Mouse (Mus musculus) lung, postnatal 0 days (tissue): ENCODE measurements around the gene Zfp750. TPM values are rescaled to one million over a fixed set of nuclear protein-coding genes. Genes with fewer than 3 reads are reported as not detected.

Source experiments
- ATAC-seq: fragments of 200-750 bp; cut with Nextera tagmentation; 2 replicates; pipeline ENCODE4 v1.8.0; 2017; ENCODE audit warnings: moderate library complexity
- DNase-seq: peaks from one replicate; pipeline ENCODE4 v3.0.0-alpha.2; 2016; ENCODE audit warnings: low spot score
- H3K27ac ChIP-seq: fragments of 300-500 bp; sonication (generic); 2 replicates; pipeline ENCODE4 v1.5.1; 2014; ENCODE audit warnings: antibody characterized with exemption, mild to moderate bottlenecking, low read length, mixed read lengths
- H3K27me3 ChIP-seq: fragments of 300-500 bp; sonication (generic); replicated peaks from 2 replicates; pipeline ENCODE4 v1.6.1; 2014; ENCODE audit warnings: low read length, mixed read lengths; ENCODE audit not compliant: insufficient read depth
- H3K36me3 ChIP-seq: fragments of 300-500 bp; sonication (generic); 2 replicates; pipeline ENCODE4 v1.6.1; 2014; ENCODE audit warnings: low read length, mixed read lengths; ENCODE audit not compliant: insufficient read depth
- H3K4me1 ChIP-seq: fragments of 300-500 bp; sonication (generic); 2 replicates; pipeline ENCODE4 v1.6.1; 2014; ENCODE audit warnings: antibody characterized with exemption, low read depth, low read length, mixed read lengths; ENCODE audit not compliant: insufficient read depth
- H3K4me2 ChIP-seq: fragments of 300-500 bp; sonication (generic); replicated peaks from 2 replicates; pipeline ENCODE4 v1.6.1; 2014; ENCODE audit warnings: low read depth, mild to moderate bottlenecking, low read length, moderate library complexity, mixed read lengths
- H3K4me3 ChIP-seq: fragments of 300-500 bp; sonication (generic); 2 replicates; pipeline ENCODE4 v1.5.1; 2014; ENCODE audit warnings: low read depth, low read length
- H3K9ac ChIP-seq: fragments of 300-500 bp; sonication (generic); replicated peaks from 2 replicates; pipeline ENCODE4 v1.6.1; 2014; ENCODE audit warnings: low read depth, mild to moderate bottlenecking
- H3K9me3 ChIP-seq: fragments of 300-500 bp; sonication (generic); 2 replicates; pipeline ENCODE4 v1.6.1; 2016; ENCODE audit warnings: low read length, mixed read lengths
- CTCF ChIP-seq: IDR thresholded peaks from 2 replicates; pipeline ENCODE4 v1.5.1; 2016; ENCODE audit warnings: antibody characterized with exemption, mild to moderate bottlenecking
- EP300 ChIP-seq: IDR thresholded peaks from 2 replicates; pipeline ENCODE4 v1.6.1; 2016; ENCODE audit warnings: antibody characterized with exemption, mild to moderate bottlenecking, control low read depth
- WGBS: fragments of 180-500 bp; shearing (Covaris S2); extraction: QIAGEN DNeasy Blood & Tissue Kit; methylation state at CpG from one replicate; pipeline ENCODE4 v1.1.7; 2014; 5-methylcytosine and 5-hydroxymethylcytosine counted together
- polyA plus RNA-seq: library from polyadenylated mRNA; unstranded; fragments of >200 nt; fragmentation: Nextera tagmentation; extraction: Ambion mirVana; gene quantifications from 2 replicates; pipeline ENCODE4 v1.2.1, GENCODE M21; 2015

The Zfp750 gene
- polyA plus RNA-seq, 1 experiment from 2014 or later = 0.63 TPM

DNA sequence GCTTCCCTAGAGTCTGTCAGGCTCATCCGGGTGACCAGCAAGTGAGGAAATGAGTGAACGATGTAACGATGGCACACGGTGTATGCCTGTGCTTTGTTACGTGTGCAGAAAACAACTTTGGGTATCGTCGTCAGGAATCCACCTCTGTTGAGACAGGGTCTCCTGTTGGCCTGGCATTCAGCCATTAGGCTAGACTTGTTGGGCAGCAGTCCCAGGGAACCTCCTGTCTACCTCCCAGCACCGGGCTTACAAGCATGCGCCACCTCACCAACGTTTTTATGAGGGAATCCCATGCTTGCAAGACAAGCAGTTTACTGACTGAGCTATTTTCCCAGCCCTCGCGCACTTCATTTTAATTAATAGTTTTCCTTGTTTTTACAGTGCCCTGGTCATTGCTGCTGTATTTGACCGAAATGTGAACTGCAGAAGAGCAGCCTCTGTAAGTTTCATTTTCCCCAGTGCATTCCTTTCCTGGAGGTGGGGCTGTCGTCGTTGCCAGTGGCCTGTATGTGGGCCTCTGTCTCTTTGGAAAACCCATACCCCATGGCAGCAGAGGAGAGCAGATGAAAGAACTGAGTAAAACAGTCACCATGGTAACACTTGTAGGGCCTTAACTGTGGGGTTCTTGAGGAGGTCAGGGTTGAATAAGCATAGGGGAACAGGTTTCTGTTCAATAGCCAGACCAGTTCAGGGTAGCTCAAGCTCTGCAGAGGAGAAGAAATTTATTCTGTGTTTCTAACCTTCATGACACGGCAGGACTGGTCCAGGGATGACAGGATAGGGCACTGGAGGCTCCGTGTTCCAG lies 30.9 kb upstream of the Zfp750 start:
- no peak overlapping the region for H3K9ac ChIP-seq
- H3K27ac ChIP-seq = peak overlapping the region; percentile 33
- 0 out of 2 replicates have a peak overlapping the region, but pooled peaks have one; percentile 0 for H3K4me2 ChIP-seq
- ATAC-seq (peak; percentile 60), DNase-seq (peak; percentile 53)
- WGBS = 47% methylated on average over 17 of the region's 17 CpGs
- H3K9me3 ChIP-seq = no peaks in the 10 kb centered on the region
- H3K36me3 ChIP-seq = no peaks in the 10 kb centered on the region
- H3K27me3 ChIP-seq = no peaks in the 10 kb centered on the region
- no peaks in the 10 kb centered on the region; the same call in 1 of the 2 replicates for H3K4me1 ChIP-seq
- no peak overlapping the region for H3K4me3 ChIP-seq
- TF ChIP-seq EP300 (no peak), CTCF (no peak)

DNA sequence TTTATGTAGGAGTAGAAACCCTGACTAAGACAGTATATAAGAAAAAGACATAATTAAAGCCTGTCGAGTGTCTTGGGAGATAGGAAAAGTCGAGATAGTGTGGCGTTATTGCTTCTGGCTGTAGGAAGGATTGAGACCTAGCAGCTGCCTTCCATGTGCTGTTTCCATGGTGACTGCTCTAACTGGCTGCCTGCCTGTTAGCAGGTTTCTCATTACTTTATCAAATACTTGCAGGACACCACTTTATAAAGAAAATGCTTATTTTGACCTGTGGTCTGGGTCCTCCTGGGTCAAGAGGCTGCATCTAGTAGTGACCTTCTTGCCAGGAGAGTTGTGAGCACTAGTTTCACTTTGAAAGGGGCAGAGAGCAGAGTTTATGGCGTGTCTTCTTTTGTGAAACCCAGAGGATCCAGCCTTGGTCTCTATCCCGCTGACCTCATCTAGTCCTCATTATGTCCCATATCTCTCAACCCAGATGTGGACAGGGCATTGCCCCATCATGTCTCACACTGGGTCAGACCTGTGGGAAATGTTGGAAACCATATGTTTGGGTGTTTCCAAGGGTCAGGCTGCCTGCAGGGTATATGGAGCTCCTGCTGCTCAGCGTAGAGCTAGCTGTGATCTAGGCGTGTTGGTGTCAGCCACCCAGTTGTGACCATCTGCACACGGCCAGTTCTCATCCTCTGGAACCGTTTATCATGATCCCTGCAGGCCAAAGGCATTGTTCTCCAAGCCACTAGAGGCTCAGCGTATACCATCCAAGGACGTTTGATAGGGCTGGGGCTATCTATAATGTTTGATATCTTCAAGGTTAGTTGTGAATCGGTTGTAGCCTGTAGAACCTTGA lies 30.1 kb upstream of the Zfp750 start:
- ATAC-seq (no peak), DNase-seq (peak; percentile 36)
- Histone ChIP-seq H3K4me1 (no peaks in the 10 kb centered on the region; the same call in 1 of the 2 replicates), H3K9me3 (no peaks in the 10 kb centered on the region), H3K27me3 (no peaks in the 10 kb centered on the region), H3K27ac (peak overlapping the region; percentile 33), H3K4me2 (no peak overlapping the region), H3K4me3 (no peak overlapping the region), H3K9ac (no peak overlapping the region), H3K36me3 (no peaks in the 10 kb centered on the region)
- TF ChIP-seq CTCF (no peak), EP300 (no peak)
- 60% methylated on average over 12 of the region's 12 CpGs for WGBS

DNA sequence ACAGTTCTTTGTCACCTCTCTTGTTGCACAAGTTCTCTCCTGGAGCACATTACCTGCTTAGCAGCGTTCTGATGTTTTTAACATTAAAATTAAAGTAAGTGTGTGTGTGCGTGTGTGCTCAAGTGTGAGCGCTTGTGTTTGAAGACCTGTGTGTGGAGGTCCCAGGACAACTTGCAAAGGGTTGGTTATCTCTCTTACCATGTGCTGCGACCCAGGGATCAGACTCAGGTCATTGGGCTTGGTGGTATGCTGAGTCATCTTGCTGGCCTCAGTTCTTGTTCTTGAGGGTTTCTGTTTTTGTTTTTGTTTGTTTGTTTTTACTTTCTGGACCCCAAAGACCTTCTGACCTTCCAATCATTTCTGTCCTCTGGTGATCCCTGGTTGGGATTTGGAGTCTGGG lies 28.8 kb upstream of the Zfp750 start:
- H3K4me1 ChIP-seq = peaks cover 6% of the 10 kb centered on the region
- no peak overlapping the region for H3K4me2 ChIP-seq

DNA sequence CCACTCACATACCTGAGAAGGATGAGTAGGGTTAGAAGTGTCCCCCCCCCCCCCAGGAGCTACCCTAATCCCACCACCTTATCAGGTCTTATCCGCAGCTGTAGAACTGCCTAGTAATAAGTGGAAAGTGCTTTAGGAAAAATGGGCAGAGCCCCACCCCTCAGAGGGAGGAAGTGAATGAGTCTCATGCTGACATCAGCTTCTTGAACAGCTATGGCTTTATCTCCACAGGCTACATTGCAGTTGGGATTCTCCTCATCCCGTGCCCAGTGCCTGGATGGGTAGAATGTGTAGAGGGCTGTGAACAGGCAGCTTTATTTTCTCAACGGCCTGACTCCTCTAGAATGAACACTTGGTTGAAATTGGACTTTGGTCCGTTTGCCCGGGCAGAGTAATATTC lies 28.1 kb upstream of the Zfp750 start:
- Histone ChIP-seq H3K9me3 (no peaks in the 10 kb centered on the region), H3K9ac (no peak overlapping the region), H3K36me3 (no peaks in the 10 kb centered on the region), H3K4me1 (peaks cover 6% of the 10 kb centered on the region), H3K4me3 (no peak overlapping the region), H3K27me3 (no peaks in the 10 kb centered on the region), H3K27ac (no peak overlapping the region), H3K4me2 (no peak overlapping the region)
- DNase-seq (no peak), ATAC-seq (no peak)
- WGBS = 79% methylated on average over 5 of the region's 5 CpGs
- no peak for TF ChIP-seq EP300
- TF ChIP-seq CTCF = no peak

More for the DNA sequence above, 28.8 kb upstream of the Zfp750 start:
- H3K9me3 ChIP-seq = no peaks in the 10 kb centered on the region
- no peak overlapping the region for H3K4me3 ChIP-seq
- no peak for DNase-seq
- no peak overlapping the region for H3K9ac ChIP-seq
- TF ChIP-seq EP300 = no peak
- no peak for TF ChIP-seq CTCF
- H3K27me3 ChIP-seq = no peaks in the 10 kb centered on the region
- 88% methylated on average over 4 of the region's 4 CpGs for WGBS
- no peak for ATAC-seq
- H3K36me3 ChIP-seq = no peaks in the 10 kb centered on the region
- no peak overlapping the region for H3K27ac ChIP-seq

DNA sequence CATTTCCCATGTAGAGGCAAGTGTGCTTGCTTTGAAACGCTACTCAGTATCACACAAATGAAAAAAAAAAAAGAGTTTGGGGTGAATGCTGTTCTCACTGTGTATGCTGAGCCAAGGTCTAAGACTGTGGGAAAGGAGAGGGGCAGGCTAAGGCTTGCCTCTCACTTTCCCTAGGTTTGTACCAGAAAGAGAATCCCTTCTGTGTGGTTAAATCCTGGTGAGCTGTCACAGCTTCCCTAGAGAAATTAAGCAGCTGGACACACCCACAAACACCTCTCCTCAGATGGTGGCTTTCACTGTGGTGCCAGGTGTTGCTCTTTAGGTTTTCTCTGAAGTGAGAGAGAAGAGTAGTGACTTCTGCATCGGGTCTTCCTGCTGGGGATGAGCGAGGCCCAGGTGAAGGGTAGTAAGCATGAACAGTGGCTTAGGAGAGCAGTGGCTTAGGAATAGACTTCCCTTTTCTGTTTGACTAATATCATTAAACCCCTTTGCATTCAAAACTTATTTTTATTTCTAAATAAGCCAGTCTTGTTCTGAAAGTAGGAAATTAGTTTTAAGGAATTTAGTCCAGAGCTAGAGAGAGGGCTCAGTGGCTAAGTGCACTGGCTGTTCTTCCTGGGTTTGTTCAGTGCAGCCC lies 26.4 kb upstream of the Zfp750 start:
- ATAC-seq (no peak), DNase-seq (no peak)
- no peak overlapping the region for H3K4me3 ChIP-seq
- no peaks in the 10 kb centered on the region for H3K27me3 ChIP-seq
- H3K36me3 ChIP-seq = no peaks in the 10 kb centered on the region
- 64% methylated on average over 3 of the region's 3 CpGs for WGBS
- peaks cover 6% of the 10 kb centered on the region for H3K4me1 ChIP-seq
- peak overlapping the region; percentile 47; the same call in 1 of the 2 replicates for H3K27ac ChIP-seq
- no peak overlapping the region for H3K4me2 ChIP-seq
- no peak overlapping the region for H3K9ac ChIP-seq
- TF ChIP-seq EP300 (no peak), CTCF (no peak)
- H3K9me3 ChIP-seq = no peaks in the 10 kb centered on the region
